Mouse (Mus musculus) embryo, embryonic 10.5 days (tissue): ENCODE data around the gene Lrmda.
"Not testable (repeated sequence)": the region's sequence is repeated elsewhere in the genome, so short reads cannot be mapped to it uniquely, and the experiment has no call there.

Experiments used
- DNase-seq: peaks from one replicate; pipeline ENCODE4 v3.0.0-alpha.2; 2015; ENCODE audit warnings: low spot score

Lrmda gene

DNA sequence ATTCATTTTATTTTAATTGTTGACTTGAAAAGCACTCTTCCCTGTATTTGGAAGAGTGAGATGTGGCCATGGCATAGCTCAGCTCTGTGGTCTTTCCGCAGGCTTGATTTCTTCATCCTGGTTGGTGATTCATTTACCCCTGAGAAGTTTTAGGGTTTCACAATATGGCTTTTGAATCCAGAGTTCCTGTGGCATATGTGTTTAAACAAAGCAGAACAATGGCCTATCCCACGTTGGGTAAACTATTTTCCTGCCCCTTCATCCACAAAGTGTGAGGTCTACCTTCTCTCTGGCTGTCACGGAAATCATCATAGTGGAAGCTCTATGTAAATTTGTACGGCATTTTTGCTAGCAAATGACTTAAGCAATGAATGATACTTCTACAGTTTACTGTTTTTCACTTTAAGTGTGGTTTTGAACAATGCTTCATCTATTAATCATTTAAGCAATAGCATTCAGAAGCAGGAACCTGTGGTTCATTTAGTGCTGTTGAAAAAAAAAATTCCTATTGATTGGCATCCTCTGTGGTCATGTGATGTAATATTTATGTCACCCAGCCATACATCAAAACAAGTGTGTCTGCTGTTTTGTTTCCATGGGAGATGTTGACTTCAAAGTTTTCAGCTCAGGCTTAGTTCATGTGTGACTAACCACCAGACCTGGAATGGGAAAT lies 567.9 kb downstream of the Lrmda start:
- no peak for DNase-seq

- no peak for DNase-seq
Measured at GRCm38 (mm10) chr14:22587958-22588296, 568.4 kb downstream of the Lrmda start.

- DNase-seq: not testable (repeated sequence)
Measured at GRCm38 (mm10) chr14:22588394-22588793, 568.9 kb downstream of the Lrmda start.

DNA sequence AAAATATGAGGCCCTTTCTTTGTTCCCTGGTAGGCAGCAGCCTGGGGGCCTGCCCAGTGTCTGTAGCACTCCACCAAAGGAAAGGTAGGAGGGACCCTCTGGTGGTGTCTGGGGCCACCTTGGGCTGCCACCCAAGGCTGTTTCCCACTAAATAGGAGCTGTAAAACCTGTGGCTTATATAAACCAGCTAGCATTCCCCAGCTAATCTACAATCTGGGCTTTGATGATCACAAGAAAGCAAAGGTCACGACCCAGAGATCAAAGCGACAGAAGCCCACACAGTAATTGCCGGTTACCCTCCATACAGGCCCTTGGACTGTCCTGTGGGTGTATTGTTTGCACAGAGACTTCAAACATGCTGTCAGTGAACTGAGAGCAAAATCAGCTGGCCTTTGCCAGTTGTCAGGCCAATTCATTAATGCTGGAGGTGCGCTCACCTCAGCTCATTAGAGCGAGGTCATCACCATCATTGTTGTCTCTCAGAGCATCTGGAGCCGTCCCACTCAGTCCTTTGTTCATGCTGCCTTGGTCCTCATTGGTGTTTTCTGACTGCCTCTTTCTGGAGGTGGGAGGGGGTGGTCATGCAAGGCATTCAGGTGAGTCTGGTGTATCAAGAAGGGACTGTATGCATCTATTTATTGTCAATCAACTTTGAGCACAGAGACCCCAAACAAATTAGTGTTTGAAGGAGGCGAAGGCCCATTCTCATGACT lies 570.1 kb downstream of the Lrmda start:
- peak; percentile 84 for DNase-seq

- peak; percentile 44 for DNase-seq
Measured at GRCm38 (mm10) chr14:22591186-22591585, 571.7 kb downstream of the Lrmda start.

DNA sequence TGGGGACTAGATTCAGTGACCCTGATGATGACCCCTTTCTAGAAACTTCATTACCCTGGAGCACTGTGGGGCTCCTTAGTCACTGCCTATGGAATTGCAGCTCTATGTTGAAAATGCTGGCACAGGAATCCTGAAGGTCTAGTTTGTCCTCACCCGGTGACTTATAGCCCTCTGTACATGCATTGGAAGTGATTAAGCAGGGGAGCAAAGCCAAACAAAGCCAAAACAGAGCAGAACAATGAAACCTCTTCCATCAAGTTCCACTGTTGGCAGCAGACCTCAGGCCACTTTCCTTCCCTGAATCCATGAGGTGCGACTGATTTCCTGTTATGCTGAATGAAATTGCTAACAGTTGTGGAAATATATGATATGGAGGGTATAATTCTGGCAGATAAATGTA lies 578.0 kb downstream of the Lrmda start:
- no peak for DNase-seq

- no peak for DNase-seq
Measured at GRCm38 (mm10) chr14:22598638-22599037, 579.1 kb downstream of the Lrmda start.

DNA sequence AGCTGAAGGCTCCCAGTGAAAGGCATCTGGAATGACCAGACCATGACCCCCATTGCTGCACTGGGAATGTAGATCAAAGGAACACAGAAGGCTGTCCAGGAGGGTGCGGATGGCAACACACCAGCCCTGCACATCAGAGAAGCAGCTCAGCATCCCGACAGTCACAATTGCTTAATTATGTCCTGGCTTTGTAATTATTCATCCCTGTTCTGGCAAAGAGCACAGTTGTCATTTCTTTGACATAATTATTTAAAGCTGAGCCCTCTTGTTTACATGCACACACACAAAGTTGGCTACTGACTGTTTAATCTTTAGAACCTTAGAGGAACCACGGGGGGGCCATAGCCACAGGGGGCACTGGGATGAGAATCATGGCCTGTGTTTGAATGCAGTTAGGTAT lies 580.7 kb downstream of the Lrmda start:
- DNase-seq: no peak

DNA sequence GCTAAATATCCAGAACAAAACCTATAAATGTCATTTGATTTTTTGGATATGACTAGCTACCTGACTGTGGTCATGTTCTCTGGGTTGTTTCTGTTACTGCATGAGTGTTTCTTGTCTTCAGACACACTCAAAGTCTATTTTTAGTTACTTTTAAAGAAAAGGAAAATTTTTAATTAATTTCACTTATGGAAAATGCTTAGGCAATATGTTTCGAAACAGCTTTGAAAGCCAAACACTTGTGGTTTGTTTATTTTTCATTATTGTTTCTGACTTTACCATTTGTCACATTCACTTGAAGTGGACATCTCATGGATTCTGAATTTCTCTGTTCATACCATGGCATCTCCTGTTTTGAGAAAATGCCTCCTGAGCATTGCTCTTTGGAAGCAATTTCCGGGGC lies 582.8 kb downstream of the Lrmda start:
- no peak for DNase-seq

DNA sequence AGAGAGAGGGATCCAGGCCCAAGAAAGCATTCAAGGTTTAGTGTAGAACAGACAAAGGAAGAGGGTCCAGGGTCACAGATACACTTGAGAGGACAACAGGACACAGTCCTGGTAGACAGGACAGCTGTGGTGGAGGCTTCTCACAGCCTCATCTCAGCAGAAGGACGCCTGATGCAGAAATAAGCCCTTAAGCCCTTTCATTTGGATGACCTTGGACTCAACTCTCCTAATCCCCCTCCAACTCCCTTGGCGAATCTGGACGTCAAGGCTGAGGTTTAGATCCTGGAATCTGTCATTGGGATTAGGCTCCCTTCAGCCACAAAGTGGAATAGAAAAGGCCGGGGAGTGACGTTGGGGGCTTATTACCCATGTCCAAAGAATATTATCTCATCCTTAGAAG lies 589.1 kb downstream of the Lrmda start:
- DNase-seq: no peak

DNA sequence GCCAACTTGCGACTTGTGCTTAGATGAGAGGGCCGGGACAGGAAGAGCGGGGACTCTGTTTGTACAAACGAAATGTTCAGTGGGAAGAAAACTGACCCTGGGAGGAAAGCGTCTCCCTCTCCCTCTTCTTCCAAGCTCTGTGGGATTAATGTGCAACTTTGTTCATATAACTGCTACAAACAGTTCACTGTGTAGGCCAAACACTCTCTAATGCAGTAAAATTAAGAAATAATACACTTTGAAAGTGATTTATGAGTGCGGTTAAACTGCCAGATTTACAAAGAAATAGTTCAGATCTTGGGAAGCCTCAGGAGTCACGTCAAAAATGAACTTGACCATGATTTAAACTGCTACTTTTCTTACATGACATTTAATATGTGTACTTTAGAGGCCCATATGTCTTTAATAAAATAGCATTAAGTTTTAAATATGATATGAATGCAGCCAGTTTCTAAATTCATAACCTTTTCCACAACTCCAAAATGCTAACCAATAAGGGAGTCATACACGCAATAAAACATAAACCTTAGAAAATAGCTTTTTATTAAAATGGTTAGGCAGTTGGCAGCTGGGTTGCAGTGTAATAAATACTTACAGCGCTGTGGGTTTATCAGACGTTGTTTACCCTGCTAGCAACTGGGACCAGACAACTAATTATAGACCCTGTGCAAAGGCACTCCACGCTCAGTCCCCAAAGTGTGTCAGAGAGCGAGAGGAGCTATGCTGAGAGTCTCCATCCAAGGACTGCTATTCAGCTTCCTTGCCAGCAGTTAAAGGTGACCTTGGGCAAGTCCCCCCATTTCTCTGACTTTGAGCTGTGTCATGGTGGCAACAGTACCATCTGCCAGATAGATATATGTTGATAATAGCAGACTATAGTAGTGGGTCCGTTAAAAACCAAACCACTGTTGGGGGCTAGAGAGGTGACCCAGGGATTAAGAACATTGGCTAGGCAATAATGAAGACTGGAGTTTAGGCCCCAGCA lies 590.0 kb downstream of the Lrmda start:
- DNase-seq: no peak

- no peak for DNase-seq
Measured at GRCm38 (mm10) chr14:22611011-22611410, 591.5 kb downstream of the Lrmda start.

- no peak for DNase-seq
Measured at GRCm38 (mm10) chr14:22620191-22620590, 600.7 kb downstream of the Lrmda start.

GRCm38 (mm10) chr14:22621941-22622340 lies 602.4 kb downstream of the Lrmda start:
- DNase-seq: no peak

DNA sequence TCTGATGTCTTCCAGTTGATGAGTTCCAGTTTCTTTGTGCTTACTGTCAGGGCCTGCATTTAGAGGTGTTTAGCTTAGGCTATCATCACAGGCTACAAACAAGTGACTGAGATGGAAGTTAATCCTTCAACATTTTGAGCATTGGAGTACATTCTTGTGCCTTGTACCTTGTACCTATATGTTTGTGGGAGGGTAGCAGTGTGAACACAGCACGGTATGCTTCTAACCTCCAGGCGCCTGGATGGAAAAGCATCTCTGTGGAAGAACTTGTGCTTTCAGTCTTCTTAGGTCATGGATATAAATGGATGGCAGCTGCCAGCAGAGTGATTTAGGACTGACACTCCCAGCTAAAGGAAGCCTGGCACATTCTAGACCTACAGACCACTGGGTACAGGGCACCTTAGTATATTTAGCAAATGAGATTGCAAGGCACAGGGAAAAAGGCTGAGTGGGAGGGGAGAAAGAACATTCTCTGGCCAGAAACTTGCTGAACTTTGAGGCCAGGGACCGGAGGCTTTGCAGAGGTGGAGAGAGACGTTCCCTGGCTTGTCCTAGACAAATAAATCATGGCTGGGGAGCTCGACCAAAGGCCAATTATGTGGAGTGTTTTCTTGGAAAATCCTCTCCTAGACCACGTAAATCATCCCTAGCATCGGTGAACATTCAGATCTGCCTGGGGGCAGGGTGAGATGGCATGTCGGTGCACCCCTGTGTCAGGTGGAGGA lies 607.8 kb downstream of the Lrmda start:
- peak; percentile 53 for DNase-seq

GRCm38 (mm10) chr14:22630361-22630867 lies 610.9 kb downstream of the Lrmda start:
- no peak for DNase-seq

DNA sequence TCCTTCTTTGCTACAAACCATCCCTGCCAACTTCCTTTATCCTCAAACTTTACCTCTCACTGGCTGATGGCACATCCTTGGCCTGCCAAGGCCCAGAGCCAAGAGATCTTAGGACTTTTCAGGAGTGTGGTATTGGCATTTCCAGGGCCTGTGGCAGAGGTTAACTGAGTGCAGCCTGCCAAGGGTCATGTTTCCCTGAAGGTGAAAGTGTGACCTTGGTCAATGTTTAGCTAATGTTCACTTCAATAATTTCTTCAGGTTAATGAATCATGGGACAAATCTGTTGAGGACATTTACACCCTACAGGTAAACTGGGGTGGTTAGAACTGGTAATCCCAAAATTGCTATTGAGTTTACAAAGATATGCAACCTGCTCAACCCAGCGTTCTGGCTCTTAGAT lies 614.1 kb downstream of the Lrmda start:
- DNase-seq: no peak

DNA sequence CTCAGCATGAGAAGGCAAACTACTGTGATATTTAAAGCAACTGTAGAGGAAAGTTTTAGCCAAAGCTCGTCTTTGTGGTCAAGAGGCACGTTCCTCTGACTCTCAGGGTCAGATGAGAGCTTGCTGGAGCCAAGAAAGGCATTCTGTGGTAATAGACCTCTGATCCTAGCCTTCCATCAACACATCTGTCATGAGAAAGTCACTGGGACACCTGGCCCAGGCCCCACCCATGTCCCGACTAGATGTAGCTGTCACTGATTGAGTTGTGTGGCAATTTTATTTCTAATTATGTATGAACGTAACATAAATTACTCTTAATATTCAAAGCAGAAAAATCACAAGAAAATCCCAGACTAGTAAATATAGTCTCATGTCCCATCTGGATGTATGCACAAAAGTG lies 624.0 kb downstream of the Lrmda start:
- no peak for DNase-seq

- peak; percentile 29 for DNase-seq
Measured at GRCm38 (mm10) chr14:22647879-22648611, 628.5 kb downstream of the Lrmda start.

GRCm38 (mm10) chr14:22649411-22649911 lies 629.9 kb downstream of the Lrmda start:
- peak; percentile 74 for DNase-seq
